Mouse (Mus musculus): ENCODE data around the gene Myh2.

Gene Myh2

GRCm38 (mm10) chr11:67237481-67238079 is 66.8 kb downstream of the Myh2 start, which contains the start of gene Myh4:
Gene Myh4, plus strand, starts transcription at chr11:67238029.
- no peak for DNase-seq (ENCODE audit: low read depth, low spot score)

- DNase-seq (ENCODE audit: low read depth, low spot score): no peak
Observed at GRCm38 (mm10) chr11:67241051-67241450, 70.2 kb downstream of the Myh2 start.
